Mouse (Mus musculus): ENCODE results near the gene Aadat. TPM values are rescaled to one million over a fixed set of nuclear protein-coding genes. Genes with fewer than 3 reads are reported as not detected.
"Not testable (repeated sequence)": the region's sequence is repeated elsewhere in the genome, so short reads cannot be mapped to it uniquely, and the experiment has no call there.

Gene Aadat
- polyA plus RNA-seq (2015; fragmentation: Nextera tagmentation; extraction: Ambion mirVana): 0.60 and 0.72 TPM in 2 replicates

DNA sequence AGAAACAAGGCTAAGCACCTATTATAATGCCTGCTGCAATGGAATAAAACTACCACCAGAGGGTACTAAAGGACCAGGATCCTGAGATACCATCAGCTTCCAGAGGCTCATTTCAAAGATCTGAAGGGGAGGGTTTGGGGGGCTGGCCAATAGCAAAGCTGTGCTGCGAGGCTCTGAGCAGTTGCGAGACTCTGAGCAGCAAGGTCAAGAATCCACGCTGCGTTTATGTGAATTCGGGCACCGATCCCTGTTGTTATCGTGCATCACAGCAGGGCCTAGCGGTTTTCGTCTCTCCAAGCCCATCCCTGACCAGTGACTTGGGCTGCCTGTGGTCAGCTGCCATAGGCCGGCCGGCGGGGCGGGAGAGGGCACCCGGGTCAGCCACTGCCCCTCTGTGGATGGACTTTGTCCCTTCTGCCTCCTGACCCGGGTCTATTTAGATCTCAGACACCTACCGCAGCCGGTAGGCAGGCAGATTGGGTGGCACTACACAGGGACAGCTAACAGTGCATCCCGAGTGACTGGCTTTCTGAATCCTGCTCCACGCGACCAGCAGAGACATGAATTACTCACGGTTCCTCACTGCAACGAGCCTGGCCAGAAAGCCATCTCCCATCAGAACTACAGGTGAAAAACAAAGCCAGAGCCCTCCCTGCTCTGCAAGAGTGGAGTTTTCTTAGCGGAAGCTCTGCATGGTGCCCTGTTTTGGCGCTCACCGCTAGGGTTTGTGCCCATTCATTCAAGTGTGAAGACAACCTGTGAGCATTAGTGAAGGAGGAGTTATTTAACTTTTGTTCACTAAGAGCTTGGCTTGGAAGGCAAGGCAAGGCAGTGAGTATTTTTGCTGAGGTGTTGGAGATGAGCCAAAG lies at the start of gene Aadat:
Gene Aadat (plus strand): TSS at position 280 of the 869 bp plus-strand sequence.
- peak within 1 kb of the TSS; percentile 100 for H3K4me2 ChIP-seq (ENCODE audit: low read length)
- H3K9me3 ChIP-seq (ENCODE audit: control insufficient read depth, low read length): no peaks in the 10 kb centered on the region
- 0% methylated on average over 25 of the region's 25 CpGs for WGBS
- peak; percentile 100 for ATAC-seq
- peaks cover 4% of the 10 kb centered on the region for H3K4me1 ChIP-seq (replicated peaks; ENCODE audit: control insufficient read depth, insufficient read depth, low read length)
- no peaks in the 10 kb centered on the region for H3K27me3 ChIP-seq (replicated peaks; ENCODE audit: control insufficient read depth, insufficient read depth, low read length)
- no peaks in the 10 kb centered on the region for H3K36me3 ChIP-seq (ENCODE audit: control insufficient read depth, insufficient read depth)
- H3K9ac ChIP-seq (replicated peaks; ENCODE audit: low read depth, low read length): peak within 1 kb of the TSS; percentile 71
- H3K27ac ChIP-seq (ENCODE audit: low read length): no peak within 1 kb of the TSS
- H3K4me3 ChIP-seq (replicated peaks; ENCODE audit: low read length): peak within 1 kb of the TSS; percentile 69

DNA sequence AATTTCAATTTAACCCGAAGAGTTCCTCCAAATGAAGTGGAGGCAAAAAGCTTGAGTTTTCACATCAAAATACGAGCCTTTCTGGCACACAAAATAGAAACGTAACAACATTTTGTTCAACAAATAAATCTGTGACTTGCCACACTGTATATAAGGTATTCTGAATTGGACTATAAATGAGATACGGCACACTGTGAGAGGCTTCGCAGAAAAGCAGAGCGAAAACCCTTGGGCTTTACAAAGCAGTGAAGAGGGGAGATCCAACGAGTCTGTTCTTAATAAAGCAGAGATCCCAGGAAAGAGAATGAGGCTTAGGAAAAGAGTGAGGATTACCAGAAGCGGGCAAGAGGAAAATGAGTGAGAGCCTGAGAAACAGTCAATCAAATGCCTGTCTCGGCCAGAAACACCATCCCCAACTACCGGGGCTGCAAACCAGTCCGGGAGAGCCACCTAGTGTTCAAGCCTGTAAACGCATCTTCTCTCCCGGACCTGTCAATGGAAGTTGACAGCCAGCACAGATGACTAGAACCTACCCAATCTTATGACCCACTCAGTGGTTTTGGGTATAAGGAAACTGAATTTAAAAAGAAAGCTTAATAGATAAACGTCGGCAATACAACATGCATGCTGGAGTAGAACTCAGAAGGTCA lies 38.9 kb upstream of the Aadat start:
- Histone ChIP-seq H3K4me3 (replicated peaks; ENCODE audit: low read length) (no peak overlapping the region), H3K27ac (ENCODE audit: low read length) (no peak overlapping the region), H3K9me3 (ENCODE audit: control insufficient read depth, low read length) (no peaks in the 10 kb centered on the region), H3K36me3 (ENCODE audit: control insufficient read depth, insufficient read depth) (no peaks in the 10 kb centered on the region), H3K27me3 (replicated peaks; ENCODE audit: control insufficient read depth, insufficient read depth, low read length) (no peaks in the 10 kb centered on the region), H3K4me2 (ENCODE audit: low read length) (peak overlapping the region; percentile 32; the same call in 1 of the 2 replicates), H3K9ac (replicated peaks; ENCODE audit: low read depth, low read length) (no peak overlapping the region), H3K4me1 (replicated peaks; ENCODE audit: control insufficient read depth, insufficient read depth, low read length) (peaks cover 3% of the 10 kb centered on the region; the same call in 1 of the 2 replicates)
- 36% methylated on average over 15 of the region's 15 CpGs for WGBS
- ATAC-seq: peak; percentile 94

DNA sequence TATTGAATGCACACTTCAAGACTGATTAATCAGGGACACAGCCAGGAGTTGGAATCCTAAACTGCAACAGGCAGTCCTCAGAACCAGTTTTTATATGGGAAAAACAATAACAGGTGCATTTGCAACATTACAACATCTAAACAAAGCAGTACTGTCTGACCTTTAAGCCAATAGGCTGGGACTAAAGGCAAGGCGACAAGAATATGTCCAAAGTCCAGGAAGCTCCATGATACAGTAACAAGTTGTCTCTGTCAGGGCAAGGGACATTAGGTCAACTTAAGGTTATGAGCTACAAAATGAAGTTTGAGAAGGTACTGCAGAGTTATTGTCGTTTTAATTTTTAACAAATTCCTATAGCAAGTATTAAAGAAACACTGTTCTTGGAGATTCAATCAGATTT lies 15.6 kb upstream of the Aadat start:
- no peaks in the 10 kb centered on the region for H3K27me3 ChIP-seq (replicated peaks; ENCODE audit: control insufficient read depth, insufficient read depth, low read length)
- no peak overlapping the region for H3K4me3 ChIP-seq (replicated peaks; ENCODE audit: low read length)
- WGBS: 83% methylated on average over 2 of the region's 2 CpGs
- no peak for ATAC-seq
- no peak overlapping the region for H3K4me2 ChIP-seq (ENCODE audit: low read length)
- H3K9me3 ChIP-seq (ENCODE audit: control insufficient read depth, low read length): no peaks in the 10 kb centered on the region
- no peaks in the 10 kb centered on the region for H3K4me1 ChIP-seq (replicated peaks; ENCODE audit: control insufficient read depth, insufficient read depth, low read length)
- no peak overlapping the region for H3K27ac ChIP-seq (ENCODE audit: low read length)
- H3K9ac ChIP-seq (replicated peaks; ENCODE audit: low read depth, low read length): no peak overlapping the region
- H3K36me3 ChIP-seq (ENCODE audit: control insufficient read depth, insufficient read depth): no peaks in the 10 kb centered on the region

DNA sequence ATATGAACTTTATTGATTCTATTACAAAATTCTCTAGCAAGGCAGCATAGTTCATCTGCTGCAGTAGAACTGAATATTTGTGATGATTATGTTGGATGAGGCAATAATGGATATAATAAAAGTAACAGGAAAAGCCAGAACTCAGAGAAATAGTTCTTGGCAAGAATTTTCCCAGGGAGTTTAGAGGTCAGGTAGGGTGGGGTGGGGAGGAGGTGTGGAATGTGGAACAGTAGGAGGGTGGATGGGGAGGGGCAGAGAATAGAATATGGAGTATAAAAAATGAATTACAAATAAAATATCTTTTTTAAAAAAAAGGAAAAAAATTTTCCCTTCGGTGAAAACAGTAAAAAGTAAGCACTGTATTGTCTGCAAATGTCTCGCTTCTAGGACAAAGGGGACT lies 13.9 kb upstream of the Aadat start:
- no peaks in the 10 kb centered on the region for H3K9me3 ChIP-seq (ENCODE audit: control insufficient read depth, low read length)
- 92% methylated on average over 2 of the region's 2 CpGs for WGBS
- H3K27me3 ChIP-seq (replicated peaks; ENCODE audit: control insufficient read depth, insufficient read depth, low read length): no peaks in the 10 kb centered on the region
- no peaks in the 10 kb centered on the region for H3K36me3 ChIP-seq (ENCODE audit: control insufficient read depth, insufficient read depth)
- no peak overlapping the region for H3K9ac ChIP-seq (replicated peaks; ENCODE audit: low read depth, low read length)
- H3K4me3 ChIP-seq (replicated peaks; ENCODE audit: low read length): no peak overlapping the region
- no peak overlapping the region for H3K4me2 ChIP-seq (ENCODE audit: low read length)
- no peaks in the 10 kb centered on the region for H3K4me1 ChIP-seq (replicated peaks; ENCODE audit: control insufficient read depth, insufficient read depth, low read length)
- H3K27ac ChIP-seq (ENCODE audit: low read length): no peak overlapping the region
- ATAC-seq: no peak

DNA sequence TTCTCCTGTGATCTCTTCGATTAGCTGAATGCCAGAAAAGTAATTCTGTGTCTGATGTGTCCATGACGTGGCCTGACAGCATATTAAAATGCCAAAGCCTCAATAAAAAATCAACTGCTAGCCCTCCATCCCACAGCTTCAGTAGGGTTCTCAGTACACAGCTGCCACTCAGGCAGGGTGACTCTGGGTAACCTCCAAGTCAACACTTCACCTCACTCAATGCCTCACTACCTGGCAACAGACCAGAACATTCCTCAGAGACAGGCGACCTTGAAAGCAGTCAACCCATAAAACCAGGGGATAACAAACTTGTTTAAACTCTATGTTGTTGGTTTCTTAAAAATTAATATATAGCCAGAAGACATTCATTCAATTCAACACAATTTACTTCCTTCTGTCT lies 13.3 kb upstream of the Aadat start:
- H3K27me3 ChIP-seq (replicated peaks; ENCODE audit: control insufficient read depth, insufficient read depth, low read length): no peaks in the 10 kb centered on the region
- no peaks in the 10 kb centered on the region for H3K9me3 ChIP-seq (ENCODE audit: control insufficient read depth, low read length)
- H3K27ac ChIP-seq (ENCODE audit: low read length): no peak overlapping the region
- H3K4me2 ChIP-seq (ENCODE audit: low read length): no peak overlapping the region
- no peak overlapping the region for H3K4me3 ChIP-seq (replicated peaks; ENCODE audit: low read length)
- H3K4me1 ChIP-seq (replicated peaks; ENCODE audit: control insufficient read depth, insufficient read depth, low read length): no peaks in the 10 kb centered on the region
- 80% methylated on average over 3 of the region's 3 CpGs for WGBS
- no peaks in the 10 kb centered on the region for H3K36me3 ChIP-seq (ENCODE audit: control insufficient read depth, insufficient read depth)
- ATAC-seq: no peak
- no peak overlapping the region for H3K9ac ChIP-seq (replicated peaks; ENCODE audit: low read depth, low read length)

DNA sequence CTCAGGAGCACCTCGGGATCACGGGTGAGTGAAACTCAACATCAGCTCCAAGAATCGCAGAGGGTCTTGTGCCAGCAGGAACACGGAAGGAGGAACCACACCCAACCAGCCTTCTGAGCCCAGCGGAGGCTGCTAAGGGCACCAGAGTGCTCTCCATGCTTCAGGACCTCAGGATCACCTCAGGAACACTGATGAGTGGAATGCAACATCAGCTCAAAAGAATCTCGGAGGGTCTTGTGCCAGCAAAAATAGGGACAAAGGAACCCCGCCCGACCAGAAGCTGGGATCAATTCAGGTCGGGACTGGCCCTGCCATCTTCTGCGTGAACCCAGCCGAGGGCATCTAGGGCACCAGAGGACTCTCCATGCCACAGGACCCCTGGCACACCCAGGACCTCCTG lies 11.1 kb upstream of the Aadat start:
- 90% methylated on average over 11 of the region's 11 CpGs for WGBS
- Histone ChIP-seq H3K9ac (replicated peaks; ENCODE audit: low read depth, low read length) (no peak overlapping the region), H3K4me3 (replicated peaks; ENCODE audit: low read length) (no peak overlapping the region), H3K27me3 (replicated peaks; ENCODE audit: control insufficient read depth, insufficient read depth, low read length) (no peaks in the 10 kb centered on the region), H3K4me2 (ENCODE audit: low read length) (no peak overlapping the region), H3K27ac (ENCODE audit: low read length) (no peak overlapping the region), H3K4me1 (replicated peaks; ENCODE audit: control insufficient read depth, insufficient read depth, low read length) (no peaks in the 10 kb centered on the region), H3K9me3 (ENCODE audit: control insufficient read depth, low read length) (no peaks in the 10 kb centered on the region), H3K36me3 (ENCODE audit: control insufficient read depth, insufficient read depth) (no peaks in the 10 kb centered on the region)
- no peak for ATAC-seq

DNA sequence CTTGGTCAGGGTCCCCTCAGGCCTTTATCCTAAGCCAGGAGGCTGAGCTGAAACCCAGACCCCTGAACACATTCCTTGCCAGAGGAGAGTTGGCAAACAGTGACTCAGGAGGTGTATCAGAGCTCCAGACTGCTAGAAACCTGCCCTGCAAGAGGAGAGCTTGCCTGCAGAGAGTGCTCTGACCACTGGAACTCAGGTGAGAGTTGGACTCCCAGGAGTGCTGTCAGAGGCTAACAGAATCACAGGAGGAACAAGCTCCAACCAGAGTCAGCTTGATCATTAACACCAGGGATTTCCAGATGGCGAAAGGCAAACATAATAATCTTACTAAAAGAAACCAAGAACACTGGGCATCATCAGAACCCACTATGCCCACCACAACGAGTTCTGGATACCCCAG lies 10.7 kb upstream of the Aadat start:
- H3K4me3 ChIP-seq (replicated peaks; ENCODE audit: low read length); H3K9me3 ChIP-seq (ENCODE audit: control insufficient read depth, low read length); H3K36me3 ChIP-seq (ENCODE audit: control insufficient read depth, insufficient read depth); H3K27me3 ChIP-seq (replicated peaks; ENCODE audit: control insufficient read depth, insufficient read depth, low read length); H3K9ac ChIP-seq (replicated peaks; ENCODE audit: low read depth, low read length); H3K4me1 ChIP-seq (replicated peaks; ENCODE audit: control insufficient read depth, insufficient read depth, low read length); H3K27ac ChIP-seq (ENCODE audit: low read length); H3K4me2 ChIP-seq (ENCODE audit: low read length); ATAC-seq: not testable (repeated sequence)
- WGBS: 82% methylated on average over 2 of the region's 2 CpGs

DNA sequence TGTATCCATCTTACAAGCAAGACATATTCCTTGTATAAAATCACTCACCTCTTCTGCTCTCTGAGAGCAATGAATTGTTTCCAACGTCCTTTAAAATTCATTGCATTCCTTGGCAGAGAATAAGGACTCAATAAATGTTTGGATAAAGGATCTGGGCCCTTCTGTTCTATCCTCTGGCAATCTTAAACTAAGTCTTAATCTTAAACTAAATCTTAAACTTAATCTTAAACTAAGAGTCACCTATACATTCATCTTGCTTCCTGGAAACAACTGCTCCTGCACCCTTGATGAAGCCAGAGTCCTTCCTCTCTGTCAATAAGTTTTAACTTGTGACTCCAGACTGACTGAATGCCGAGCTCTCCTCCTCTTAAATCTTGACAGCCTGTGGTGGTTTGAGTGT lies 2.6 kb upstream of the Aadat start, which contains the start of gene Gm10283:
Gene Gm10283 (minus strand): TSS at position 101 of the 400 bp plus-strand sequence.
- no peak for ATAC-seq
- Histone ChIP-seq H3K9ac (replicated peaks; ENCODE audit: low read depth, low read length) (no peak within 1 kb of the TSS), H3K36me3 (ENCODE audit: control insufficient read depth, insufficient read depth) (no peaks in the 10 kb centered on the region), H3K27ac (ENCODE audit: low read length) (no peak within 1 kb of the TSS), H3K4me2 (ENCODE audit: low read length) (no peak within 1 kb of the TSS), H3K4me1 (replicated peaks; ENCODE audit: control insufficient read depth, insufficient read depth, low read length) (peaks cover 4% of the 10 kb centered on the region), H3K9me3 (ENCODE audit: control insufficient read depth, low read length) (no peaks in the 10 kb centered on the region), H3K4me3 (replicated peaks; ENCODE audit: low read length) (no peak within 1 kb of the TSS), H3K27me3 (replicated peaks; ENCODE audit: control insufficient read depth, insufficient read depth, low read length) (no peaks in the 10 kb centered on the region)
- WGBS: 62% methylated on average over 2 of the region's 2 CpGs

DNA sequence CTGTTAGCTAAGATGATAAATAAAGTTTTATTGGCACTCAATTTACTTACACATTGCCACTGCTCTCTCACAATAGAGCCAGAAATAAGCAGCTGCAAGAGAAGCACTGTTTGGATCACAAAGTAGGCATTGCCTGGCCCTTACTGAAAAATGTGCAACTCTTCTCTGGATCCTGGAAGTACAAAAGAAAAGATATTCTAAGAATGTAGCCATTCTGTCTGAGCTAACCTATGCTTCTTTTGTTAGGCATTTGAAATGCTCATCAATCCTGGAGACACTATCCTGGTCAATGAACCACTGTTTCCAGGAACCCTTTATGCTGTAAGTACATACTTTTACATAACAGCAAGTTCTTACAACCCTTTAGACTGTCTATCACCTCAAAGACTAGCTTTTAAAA lies 12.6 kb downstream of the Aadat start:
- no peaks in the 10 kb centered on the region for H3K27me3 ChIP-seq (replicated peaks; ENCODE audit: control insufficient read depth, insufficient read depth, low read length)
- H3K9me3 ChIP-seq (ENCODE audit: control insufficient read depth, low read length): no peaks in the 10 kb centered on the region
- no peak for ATAC-seq
- no peak overlapping the region for H3K9ac ChIP-seq (replicated peaks; ENCODE audit: low read depth, low read length)
- H3K27ac ChIP-seq (ENCODE audit: low read length): no peak overlapping the region
- H3K36me3 ChIP-seq (ENCODE audit: control insufficient read depth, insufficient read depth): no peaks in the 10 kb centered on the region
- H3K4me2 ChIP-seq (ENCODE audit: low read length): no peak overlapping the region
- no peak overlapping the region for H3K4me3 ChIP-seq (replicated peaks; ENCODE audit: low read length)
- no peaks in the 10 kb centered on the region for H3K4me1 ChIP-seq (replicated peaks; ENCODE audit: control insufficient read depth, insufficient read depth, low read length)
